Mouse (Mus musculus) lung, adult 10 weeks (tissue): Measurements from ENCODE around the gene Slc18a2. TPM values are rescaled to one million over a fixed set of nuclear protein-coding genes. Genes with fewer than 3 reads are reported as not detected.

Source experiments
- polyA plus RNA-seq: library from polyadenylated mRNA; stranded (reverse); fragments of 350-450 nt; fragmentation: Illumina TruSeq; extraction: RNeasy Lipid Tissue Mini Kit (QIAGEN cat#74804); gene quantifications from one replicate; pipeline ENCODE4 v1.2.3, GENCODE M21; 2014; ENCODE audit warnings: low read depth, low replicate concordance; ENCODE audit not compliant: insufficient read depth

Slc18a2 gene
- polyA plus RNA-seq: 0.19 TPM

DNA sequence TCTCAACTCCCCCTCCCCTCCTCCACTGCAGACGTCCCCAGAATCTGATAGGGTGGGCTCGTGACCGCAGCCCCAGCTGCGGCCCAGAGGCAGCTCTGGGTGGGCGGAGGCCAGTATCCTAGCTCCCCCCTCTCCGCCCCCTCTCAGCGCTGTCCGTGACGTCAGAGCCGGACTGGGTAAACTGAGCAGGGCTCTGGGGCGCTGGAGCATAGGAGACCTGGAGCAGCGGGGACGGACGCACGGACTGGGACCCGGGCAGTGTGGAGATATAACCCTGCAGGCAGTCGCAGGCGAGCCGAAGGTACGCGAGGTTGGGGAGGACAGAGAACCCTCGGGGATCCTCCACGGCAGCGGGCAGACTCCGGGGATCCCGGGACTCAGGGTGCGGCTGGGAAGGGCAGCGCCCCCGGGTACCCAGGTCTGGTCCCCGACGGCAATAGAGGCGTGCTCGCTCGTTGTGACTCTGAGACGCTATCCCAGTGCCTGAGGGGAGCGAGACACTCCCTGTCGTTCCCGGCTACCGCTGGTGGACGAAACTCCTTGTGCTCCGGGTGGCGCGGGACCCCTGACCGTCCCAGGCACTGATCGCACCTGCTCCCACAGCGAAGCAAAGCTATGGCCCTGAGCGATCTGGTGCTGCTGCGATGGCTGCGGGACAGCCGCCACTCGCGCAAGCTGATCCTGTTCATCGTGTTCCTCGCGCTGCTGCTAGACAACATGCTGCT lies at the start of gene Slc18a2:
TSS of gene Slc18a2 (plus strand) at position 179 of the 725 bp plus-strand sequence.

DNA sequence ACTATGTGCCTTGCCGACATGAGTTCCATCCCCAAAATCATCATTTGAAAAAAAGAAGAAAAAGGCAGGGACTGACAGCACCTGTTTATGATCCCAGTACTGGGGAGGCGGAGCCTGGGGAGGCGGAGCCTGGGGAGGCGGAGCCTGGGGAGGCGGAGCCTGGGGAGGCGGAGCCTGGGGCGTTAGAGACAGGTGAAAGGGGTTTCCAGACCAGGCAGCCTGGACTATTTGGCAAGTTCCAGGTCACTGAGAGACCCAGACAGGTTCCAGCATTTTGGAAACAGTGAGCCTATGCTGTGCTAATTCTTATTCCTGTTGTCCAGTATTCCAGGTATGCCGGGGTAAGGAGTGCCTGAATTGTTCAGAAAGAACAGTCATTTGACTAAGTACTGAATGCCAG lies 41.7 kb upstream of the Slc18a2 start, which contains the start of gene Kcnk18:
TSS of gene Kcnk18 (plus strand) at position 224 of the 400 bp plus-strand sequence.

DNA sequence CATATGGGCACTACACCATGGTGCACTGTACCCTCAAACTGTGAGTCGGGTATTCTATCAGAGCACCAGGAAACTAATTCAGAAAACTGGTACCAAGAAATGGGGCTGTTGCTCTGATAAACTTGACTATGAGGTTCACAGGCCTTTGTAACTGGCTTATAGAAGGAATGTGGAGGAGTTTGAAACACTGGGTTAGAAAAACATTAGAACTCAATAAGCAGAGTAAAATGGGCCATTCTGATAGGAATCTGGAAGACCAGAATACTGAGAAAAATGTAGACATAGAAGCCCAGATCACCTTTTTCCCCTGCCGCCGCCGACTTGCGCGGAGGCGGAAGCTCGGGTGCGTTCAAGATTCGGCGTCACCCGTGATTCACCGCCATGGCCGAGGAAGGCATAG lies 61.3 kb downstream of the Slc18a2 start, which contains the start of gene Rps12-ps3:
TSS of gene Rps12-ps3 (plus strand) at position 301 of the 400 bp plus-strand sequence.

Other genes starting within 250 kb of the Slc18a2 start
- gene Shtn1, start 184.8 kb upstream of the Slc18a2 start, polyA plus RNA-seq: 11.2 TPM
- gene Vax1, start 90.8 kb upstream of the Slc18a2 start, polyA plus RNA-seq: not detected
- gene Kcnk18, start 41.7 kb upstream of the Slc18a2 start, polyA plus RNA-seq: not detected
- 60.1 TPM for gene Rps12-ps3, start 61.4 kb downstream of the Slc18a2 start, polyA plus RNA-seq
- gene Pdzd8, start 84.9 kb downstream of the Slc18a2 start, polyA plus RNA-seq: 8.9 TPM
- gene Emx2, start 197.5 kb downstream of the Slc18a2 start, polyA plus RNA-seq: not detected